Mouse (Mus musculus) adrenal gland, adult 8-10 months (tissue): Measurements from ENCODE around the gene Cnbp. TPM values are rescaled to one million over a fixed set of nuclear protein-coding genes. Genes with fewer than 3 reads are reported as not detected.

ENCODE experiments used
- DNase-seq: peaks from one replicate; pipeline ENCODE4 v3.0.0; 2022
- total RNA-seq, 4 experiments: library from RNA; stranded (reverse); gene quantifications; 2 replicates each; pipeline ENCODE4 v1.2.4; 2022

The Cnbp gene
- total RNA-seq, 4 experiments from 2014 or later, result 400 to 426 (median 421) TPM

- DNase-seq, result no peak
These were observed 46.0 kb downstream of the Cnbp start for GRCm38 (mm10) chr6:87804886-87805285.

DNA sequence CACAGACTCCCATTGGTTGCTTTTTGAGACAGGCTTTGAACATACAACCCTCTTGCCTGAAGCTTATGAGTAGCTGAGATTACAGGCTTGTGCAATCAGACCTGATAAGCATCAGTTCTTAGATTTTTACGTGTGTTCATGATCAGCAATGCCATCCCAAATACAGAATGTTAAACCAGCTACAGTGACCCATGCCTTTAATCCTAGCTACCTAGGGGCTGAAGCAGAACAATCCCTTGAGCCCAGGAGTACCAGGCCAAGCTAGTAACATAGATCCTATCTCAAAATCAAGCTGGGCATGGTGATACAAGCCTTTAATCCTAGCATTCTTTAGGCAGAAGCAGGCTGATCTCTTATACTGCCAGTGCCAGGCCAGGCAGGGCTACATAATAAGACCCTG, 46.9 kb downstream of the Cnbp start:
- no peak for DNase-seq

- no peak for DNase-seq
These were observed 48.4 kb downstream of the Cnbp start for GRCm38 (mm10) chr6:87802462-87802861.

GRCm38 (mm10) chr6:87799576-87799975, 51.3 kb downstream of the Cnbp start:
- no peak for DNase-seq

DNA sequence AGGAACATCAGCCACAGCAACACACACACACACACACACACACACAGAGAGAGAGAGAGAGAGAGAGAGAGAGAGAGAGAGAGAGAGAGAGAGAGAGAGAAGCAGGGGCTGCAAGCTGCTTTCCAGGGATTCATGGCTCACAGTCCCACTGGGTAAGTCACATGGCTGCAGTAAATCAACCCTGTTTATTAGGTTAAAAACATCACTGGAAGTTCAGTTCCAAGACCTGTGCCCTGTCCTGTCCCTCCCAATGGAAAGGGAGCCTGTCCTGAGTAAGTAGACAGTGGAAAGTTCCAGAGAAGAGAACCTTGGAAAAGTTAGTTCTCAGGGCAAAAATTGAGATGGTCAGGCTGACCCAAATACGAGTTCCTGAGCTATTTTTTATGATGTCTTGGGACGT, 53.6 kb downstream of the Cnbp start:
- no peak for DNase-seq

DNA sequence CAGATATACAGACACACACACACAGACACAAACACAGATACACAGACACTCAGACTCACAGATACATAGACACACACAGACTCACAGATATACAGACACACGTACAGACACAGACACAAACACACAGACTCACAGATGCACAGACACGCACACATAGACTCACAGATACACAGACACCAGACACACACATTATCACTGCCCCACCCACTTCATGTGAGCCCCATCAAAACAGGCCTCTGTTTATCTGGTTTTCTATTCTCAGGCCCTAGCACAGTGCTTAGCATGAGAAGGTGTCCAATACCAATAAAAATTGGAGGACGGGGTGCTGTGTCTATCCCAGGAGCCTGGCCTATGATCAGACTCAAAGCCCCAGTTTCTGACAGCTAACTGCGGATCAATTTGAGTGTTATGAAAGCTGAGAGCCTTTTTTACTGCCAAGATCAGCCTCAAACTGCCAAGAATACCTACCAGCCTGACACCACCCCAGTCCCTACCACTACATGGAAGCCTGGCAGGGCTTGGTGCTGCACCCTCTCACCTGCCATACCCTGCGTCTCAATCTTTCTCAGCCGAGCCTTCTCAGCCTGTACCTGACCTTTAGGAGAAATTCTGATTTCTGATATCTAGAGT, 54.5 kb downstream of the Cnbp start:
- DNase-seq, result no peak

GRCm38 (mm10) chr6:87795385-87796150, 55.3 kb downstream of the Cnbp start:
- DNase-seq, result no peak

DNA sequence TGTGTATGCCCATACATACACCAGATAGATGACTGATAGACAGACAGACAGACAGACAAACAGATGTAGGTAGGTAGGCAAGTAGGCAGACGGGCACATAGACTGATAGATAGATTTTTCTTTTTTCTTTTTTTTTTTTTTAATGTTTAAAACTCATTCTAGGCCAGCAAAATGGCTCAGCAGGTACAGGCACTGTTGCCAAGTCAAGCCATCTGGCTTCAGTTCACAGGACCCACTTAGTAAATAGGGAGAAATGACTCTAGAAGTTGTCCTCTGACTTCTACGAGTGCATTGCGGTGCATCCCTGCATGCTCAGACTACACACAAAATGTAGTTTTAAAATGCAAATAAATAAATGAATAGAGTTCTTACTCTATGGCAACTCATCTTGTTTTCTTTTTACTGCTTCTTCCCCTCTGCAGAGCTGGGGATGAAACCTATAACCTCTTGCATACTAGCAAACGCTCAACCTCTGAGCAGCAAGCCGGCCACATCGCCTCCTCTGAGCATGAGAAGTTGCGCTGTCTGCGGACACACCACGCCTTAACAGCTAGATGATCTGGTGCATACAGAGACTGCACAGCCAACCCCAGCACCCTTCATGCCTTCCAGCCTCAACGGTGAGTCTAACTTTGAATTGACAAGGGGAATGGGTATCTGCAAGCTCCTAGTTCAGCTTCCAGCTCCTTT, 56.9 kb downstream of the Cnbp start:
- no peak for DNase-seq

Other genes with a start within 250 kb of the Cnbp start
- 1 to 10 TPM; 7.4 to 9.6 (median 8.4) TPM for gene Aplf, start 178.9 kb downstream of the Cnbp start, total RNA-seq
- under 1 TPM; 0.54 to 0.78 (median 0.65) TPM for gene Efcc1, start 120.2 kb downstream of the Cnbp start, total RNA-seq
- under 1 TPM in 1 of 4 experiments, not detected in 3; 0.35 TPM for gene Gp9, start 73.0 kb downstream of the Cnbp start, total RNA-seq
- 10 to 100 TPM; 34.0 to 40.1 (median 36.5) TPM for gene Rab43, start 38.9 kb downstream of the Cnbp start, total RNA-seq
- 1 to 10 TPM; 2.5 to 5.2 (median 3.2) TPM for gene Gm45140, start 15.3 kb downstream of the Cnbp start, total RNA-seq
- 10 to 100 TPM; 37.3 to 60.0 (median 46.5) TPM for gene Isy1, start 12.3 kb downstream of the Cnbp start, total RNA-seq
- gene Copg1, start 36.7 kb upstream of the Cnbp start, total RNA-seq, result 100 to 1,000 TPM; 109 to 141 (median 130) TPM
- 10 to 100 TPM; 18.0 to 30.4 (median 24.3) TPM for gene Hmces, start 62.8 kb upstream of the Cnbp start, total RNA-seq
- 10 to 100 TPM in 1 of 4 experiments, 1 to 10 TPM in 3; 4.4 to 10.0 (median 7.4) TPM for gene H1fx, start 130.5 kb upstream of the Cnbp start, total RNA-seq
- 100 to 1,000 TPM; 310 to 390 (median 354) TPM for gene Rab7, start 194.2 kb upstream of the Cnbp start, total RNA-seq
- 100 to 1,000 TPM; 275 to 361 (median 317) TPM for gene Rpn1, start 233.4 kb upstream of the Cnbp start, total RNA-seq